Mouse (Mus musculus) olfactory bulb, adult 2 months (tissue): ENCODE results near the gene Asap2.

Experiments
- CTCF ChIP-seq: fragments of 200-500 bp; IDR thresholded peaks from 2 replicates; pipeline ENCODE4 v1.5.1; 2012; ENCODE audit warnings: low read depth, mild to moderate bottlenecking, low read length, moderate library complexity; ENCODE audit not compliant: insufficient read depth
- POLR2A ChIP-seq: fragments of 200-500 bp; IDR thresholded peaks from 2 replicates; pipeline ENCODE4 v1.6.1; 2012; ENCODE audit warnings: mild to moderate bottlenecking, low read depth, low read length, moderate library complexity; ENCODE audit not compliant: insufficient read depth

DNA sequence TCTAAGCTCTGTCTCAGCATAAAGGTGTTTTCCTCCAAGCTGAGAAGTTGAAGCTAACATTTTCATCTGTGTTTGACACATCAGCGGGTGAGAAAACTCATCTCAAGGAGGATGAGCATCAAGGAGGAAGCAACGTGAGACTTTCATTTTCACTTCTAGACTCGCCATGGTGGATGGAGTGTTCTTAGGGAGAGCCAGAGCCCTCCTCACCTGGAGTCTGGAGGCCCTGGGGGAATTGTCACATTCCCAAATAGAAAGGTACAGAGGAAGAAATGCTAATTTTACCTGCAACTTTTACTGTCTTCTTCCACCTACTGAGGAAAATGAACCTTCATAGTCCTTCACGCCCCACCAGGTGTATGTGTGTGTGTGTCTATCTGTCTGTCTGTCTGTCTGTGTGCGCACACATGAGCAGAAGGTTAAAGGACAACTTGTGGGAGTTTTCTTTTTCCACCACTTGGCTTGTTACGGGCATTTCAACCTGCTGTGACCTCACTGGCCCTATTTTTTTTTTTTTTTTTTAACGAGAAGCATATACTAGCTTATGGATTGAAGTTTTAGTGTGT, 183.7 kb downstream of the Asap2 start:
- no peak for TF ChIP-seq POLR2A
- TF ChIP-seq CTCF = no peak
